Mouse (Mus musculus) thymus, adult 2 months (tissue): Measurements from ENCODE around the gene Rpl31.

Experiments used
- CTCF ChIP-seq: fragments of 200-500 bp; IDR thresholded peaks from 2 replicates; pipeline ENCODE4 v1.5.1; 2012; ENCODE audit warnings: mild to moderate bottlenecking, control low read depth, low read length, moderate library complexity, borderline replicate concordance; ENCODE audit not compliant: control insufficient read depth, poor library complexity, insufficient read depth; ENCODE audit errors: extremely low read depth
- POLR2A ChIP-seq: fragments of 200-500 bp; IDR thresholded peaks from 2 replicates; pipeline ENCODE4 v1.6.1; 2012; ENCODE audit warnings: mild to moderate bottlenecking, low read length, control low read depth, moderate library complexity; ENCODE audit not compliant: control insufficient read depth, poor library complexity, insufficient read depth; ENCODE audit errors: extremely low read depth

GRCm38 (mm10) chr1:39399228-39399627 lies 31.6 kb downstream of the Rpl31 start:
- TF ChIP-seq POLR2A (no peak), CTCF (no peak)
